Mouse (Mus musculus) CD4-positive naive resting alpha-beta T cell, adult 57 days (primary cell): Measurements from ENCODE around the gene Rps26. TPM values are rescaled to one million over a fixed set of nuclear protein-coding genes. Genes with fewer than 3 reads are reported as not detected.

Experiments
- total RNA-seq: library from RNA; stranded (reverse); gene quantifications from one replicate; pipeline ENCODE4 v1.2.4, GENCODE M21; 2023

The Rps26 gene
- 1,438 TPM for total RNA-seq

GRCm38 (mm10) chr10:128626311-128627310, at the start of gene Rps26:
Gene Rps26, minus strand, starts transcription at chr10:128626747.

GRCm38 (mm10) chr10:128673763-128674468, 47.4 kb upstream of the Rps26 start, which contains the start of gene Suox:
Gene Suox, minus strand, starts transcription at chr10:128674073.

GRCm38 (mm10) chr10:128645111-128646011, 18.8 kb upstream of the Rps26 start, which contains the start of gene Ikzf4:
Gene Ikzf4, minus strand, starts transcription at chr10:128645991.

GRCm38 (mm10) chr10:128589464-128590192, 36.9 kb downstream of the Rps26 start, which contains the start of gene Erbb3:
Gene Erbb3, minus strand, starts transcription at chr10:128589652.

Other genes starting within 250 kb of the Rps26 start
- gene Ankrd52, start 249.6 kb downstream of the Rps26 start, total RNA-seq: 51.7 TPM
- not detected for gene Slc39a5, start 225.5 kb downstream of the Rps26 start, total RNA-seq
- 39.4 TPM for gene Nabp2, start 215.3 kb downstream of the Rps26 start, total RNA-seq
- gene Rnf41, start 215.1 kb downstream of the Rps26 start, total RNA-seq: 28.5 TPM
- 126 TPM for gene Smarcc2, start 167.5 kb downstream of the Rps26 start, total RNA-seq
- gene Myl6, start 132.6 kb downstream of the Rps26 start, total RNA-seq: 738 TPM
- gene Myl6b, start 128.1 kb downstream of the Rps26 start, total RNA-seq: not detected
- gene Esyt1, start 100.9 kb downstream of the Rps26 start, total RNA-seq: 269 TPM
- gene Zc3h10, start 79.0 kb downstream of the Rps26 start, total RNA-seq: 34.6 TPM
- gene Rpl41, start 77.4 kb downstream of the Rps26 start, total RNA-seq: 4,129 TPM
- gene Pa2g4, start 60.8 kb downstream of the Rps26 start, total RNA-seq: 68.6 TPM
- 1.3 TPM for gene Erbb3, start 37.1 kb downstream of the Rps26 start, total RNA-seq
- 7.3 TPM for gene Ikzf4, start 19.2 kb upstream of the Rps26 start, total RNA-seq
- 12.7 TPM for gene Suox, start 47.3 kb upstream of the Rps26 start, total RNA-seq
- gene Rab5b, start 69.5 kb upstream of the Rps26 start, total RNA-seq: 33.4 TPM
- 0.53 TPM for gene Pmel, start 77.4 kb upstream of the Rps26 start, total RNA-seq
- gene Cdk2, start 78.3 kb upstream of the Rps26 start, total RNA-seq: 33.1 TPM
- 936 TPM for gene Dgka, start 118.1 kb upstream of the Rps26 start, total RNA-seq
- gene Pym1, start 121.1 kb upstream of the Rps26 start, total RNA-seq: 69.8 TPM
- gene Mmp19, start 164.2 kb upstream of the Rps26 start, total RNA-seq: 0.83 TPM
- gene Dnajc14, start 177.3 kb upstream of the Rps26 start, total RNA-seq: 64.0 TPM
- gene Tmem198b, start 177.6 kb upstream of the Rps26 start, total RNA-seq: 7.8 TPM
- 42.1 TPM for gene Sarnp, start 190.6 kb upstream of the Rps26 start, total RNA-seq
- 16.0 TPM for gene Ormdl2, start 194.9 kb upstream of the Rps26 start, total RNA-seq